Mouse (Mus musculus) left cerebral cortex, adult 18-20 months (tissue): ENCODE measurements at regions not wholly inside any gene's neighbourhood (a gene's known extent, or its start where the extent isn't known, plus 50 kb on each side); places are given as distances from the start of the nearest gene placed in this dataset.

Experiments used
- DNase-seq, 2 experiments: peaks; one replicate each; pipeline ENCODE4 v3.0.0; 2021 to 2022; ENCODE audit warnings: low spot score in 2 of 2, mixed read lengths in 1 of 2

- no peak for DNase-seq
Observed at GRCm38 (mm10) chr14:28626951-28627350, 122.4 kb downstream of the Wnt5a start.

GRCm38 (mm10) chr14:28635175-28635574 lies 130.6 kb downstream of the Wnt5a start:
- DNase-seq, result no peak

- DNase-seq, result no peak
Observed at GRCm38 (mm10) chr14:28639056-28639455, 134.5 kb downstream of the Wnt5a start.

DNA sequence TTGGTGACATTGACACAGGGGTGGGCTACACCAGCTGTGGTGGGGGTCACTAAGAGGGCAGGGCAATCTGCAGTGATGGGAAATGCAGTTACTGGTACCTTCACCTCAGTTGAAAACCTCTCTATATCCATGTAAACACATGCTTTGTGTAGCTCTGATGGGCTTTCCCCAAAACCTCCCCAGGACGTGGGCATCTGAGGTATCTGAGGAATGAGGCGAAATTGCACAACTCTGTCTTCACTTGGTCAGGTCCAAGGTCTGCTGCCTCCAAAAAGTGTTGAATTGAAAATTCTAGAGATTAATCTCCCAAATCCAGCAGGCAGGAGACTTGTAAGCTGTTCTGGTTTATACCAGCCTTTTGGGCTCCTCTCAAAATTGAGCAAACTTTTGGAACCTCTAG lies 141.3 kb downstream of the Wnt5a start:
- no peak for DNase-seq

- DNase-seq, result no peak
Observed at GRCm38 (mm10) chr14:28649411-28649810, 144.9 kb downstream of the Wnt5a start.

DNA sequence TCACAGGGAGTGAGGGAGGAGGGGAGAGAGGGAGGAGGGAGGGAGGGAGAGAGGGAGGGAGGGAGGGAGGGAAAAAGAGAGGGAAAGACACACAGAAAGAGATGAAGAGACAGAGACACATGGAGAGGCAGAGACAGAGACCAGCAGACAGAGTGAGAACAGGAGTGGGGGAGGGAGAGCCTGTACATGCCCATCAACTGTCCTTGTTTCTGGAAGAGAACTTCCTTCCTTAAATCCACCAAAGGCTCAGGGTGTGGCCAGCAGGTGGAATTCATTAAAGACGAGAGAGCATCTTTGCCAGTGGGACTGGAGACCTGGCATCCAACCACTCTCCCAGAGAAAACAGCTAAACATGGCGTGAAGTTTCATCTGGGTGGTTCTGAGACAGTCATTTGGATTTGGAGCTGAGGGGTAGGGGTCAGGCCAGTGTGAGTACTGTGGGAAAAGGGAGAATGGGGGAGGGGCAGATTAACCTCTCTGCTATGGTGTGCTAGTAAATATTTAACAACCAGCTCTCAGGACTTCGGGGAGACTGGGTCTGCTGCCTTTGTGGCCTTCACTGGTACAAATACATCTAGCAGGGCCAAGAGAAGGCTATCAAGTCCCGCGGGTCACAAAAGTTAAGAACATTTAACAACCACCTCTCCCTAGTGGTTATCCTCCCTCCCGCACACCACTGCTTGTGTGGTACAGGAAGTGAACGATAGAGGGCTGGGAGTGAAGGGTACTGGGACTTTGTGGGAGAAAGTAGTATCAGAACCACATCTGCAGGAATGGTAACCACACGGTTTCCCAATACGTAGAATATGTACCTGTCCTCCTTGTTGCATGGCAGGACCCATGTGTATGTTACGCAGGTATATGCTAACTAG lies 148.7 kb downstream of the Wnt5a start:
- DNase-seq, result no peak

DNA sequence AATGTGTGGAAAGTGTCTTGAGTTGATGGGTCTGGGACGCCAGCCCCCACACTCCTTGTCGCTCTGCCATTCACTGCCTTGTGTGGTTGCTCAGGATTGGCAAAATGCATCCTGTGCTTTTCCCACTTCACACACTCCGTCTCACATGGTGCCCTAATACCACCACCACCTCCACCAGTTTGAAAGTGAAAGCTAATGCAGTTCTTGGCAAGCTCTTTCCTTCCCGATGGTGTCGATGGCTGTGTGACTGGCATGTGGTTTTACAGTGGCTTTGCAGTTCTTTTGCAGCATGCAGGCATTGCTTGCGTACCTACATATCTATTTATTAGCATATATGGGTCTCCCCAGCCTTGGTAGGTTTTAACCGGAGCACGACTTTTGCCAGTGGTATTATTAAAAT lies 152.7 kb downstream of the Wnt5a start:
- no peak for DNase-seq

DNA sequence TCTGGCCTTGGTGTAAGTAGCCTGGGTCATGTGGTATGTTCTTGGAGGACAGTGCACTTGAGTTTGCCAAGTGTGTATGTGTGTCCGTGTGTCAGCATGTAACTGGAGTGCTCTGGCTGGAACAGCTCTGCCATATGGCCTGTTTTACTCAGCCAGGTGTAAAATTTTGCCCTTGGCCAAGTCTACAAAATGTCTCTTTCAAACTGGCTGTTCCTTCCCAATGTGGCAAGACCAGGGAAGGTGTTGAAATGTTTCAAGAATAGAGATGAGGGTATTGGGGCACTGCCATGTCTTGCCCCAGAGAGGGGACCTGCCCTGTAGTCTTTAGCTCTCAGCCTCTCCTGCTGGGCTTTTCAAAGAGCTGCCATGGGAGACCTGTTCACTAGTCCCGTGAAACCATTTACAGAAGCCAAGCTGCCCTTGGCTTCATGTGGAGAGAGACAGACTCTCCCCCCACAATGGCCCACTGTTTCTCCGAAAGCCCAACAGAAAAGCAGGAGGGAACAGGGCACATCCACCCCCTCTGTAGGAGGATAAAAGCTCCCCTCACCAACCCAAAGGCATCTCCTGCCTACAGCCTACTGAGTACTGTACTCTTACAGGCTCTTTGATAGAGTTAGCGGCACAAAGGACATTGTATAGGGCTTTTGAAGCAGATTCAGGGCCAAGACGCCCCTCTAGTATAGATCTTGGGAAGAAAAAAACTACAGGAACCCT lies 156.5 kb downstream of the Wnt5a start:
- DNase-seq, result no peak

- no peak for DNase-seq
Observed at GRCm38 (mm10) chr14:28663316-28663715, 158.8 kb downstream of the Wnt5a start.

DNA sequence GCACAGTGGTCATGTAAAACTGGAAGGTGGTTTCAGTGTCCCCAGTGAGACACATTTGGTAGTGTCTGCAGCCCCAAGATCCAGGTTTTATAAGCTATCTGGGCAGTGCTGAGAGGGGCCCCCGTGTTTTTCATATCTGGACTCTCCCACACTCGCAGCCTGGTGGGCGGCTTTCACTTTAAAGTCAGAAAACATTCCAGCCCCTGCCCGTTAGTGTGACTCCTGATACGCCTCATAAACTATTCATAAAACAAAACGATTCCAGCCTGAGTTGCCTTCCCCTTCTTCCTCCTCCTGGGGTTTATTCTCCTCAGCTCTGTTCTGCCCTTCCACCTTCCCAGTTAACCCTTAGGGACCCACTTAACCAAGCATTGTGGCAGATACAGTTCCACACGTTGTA lies 159.6 kb downstream of the Wnt5a start:
- no peak for DNase-seq

DNA sequence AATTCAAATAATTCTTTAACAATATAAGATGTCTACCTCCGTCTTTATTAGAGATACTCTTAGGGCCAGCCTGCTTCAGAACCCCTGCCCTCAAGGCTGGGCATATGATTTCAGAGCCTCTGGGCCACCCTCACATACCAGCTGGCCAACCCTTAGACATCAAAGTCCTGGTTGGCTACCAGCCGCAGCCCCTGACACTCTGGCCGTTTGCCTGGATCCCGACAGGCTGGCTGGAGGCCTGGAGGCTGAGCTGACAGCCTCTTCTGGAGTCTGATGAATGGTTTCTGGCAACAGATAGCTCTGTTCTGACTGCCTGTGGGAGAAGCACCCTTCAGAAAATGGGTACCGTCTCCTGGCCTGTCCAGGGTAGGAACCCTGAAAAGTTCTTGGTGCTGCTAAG lies 170.9 kb downstream of the Wnt5a start:
- DNase-seq, result peak in 1 of 2 experiments; percentile 19

- no peak for DNase-seq
Observed at GRCm38 (mm10) chr14:28699780-28700179, 195.2 kb downstream of the Wnt5a start.

- DNase-seq, result no peak
Observed at GRCm38 (mm10) chr14:28704729-28705128, 200.2 kb downstream of the Wnt5a start.

DNA sequence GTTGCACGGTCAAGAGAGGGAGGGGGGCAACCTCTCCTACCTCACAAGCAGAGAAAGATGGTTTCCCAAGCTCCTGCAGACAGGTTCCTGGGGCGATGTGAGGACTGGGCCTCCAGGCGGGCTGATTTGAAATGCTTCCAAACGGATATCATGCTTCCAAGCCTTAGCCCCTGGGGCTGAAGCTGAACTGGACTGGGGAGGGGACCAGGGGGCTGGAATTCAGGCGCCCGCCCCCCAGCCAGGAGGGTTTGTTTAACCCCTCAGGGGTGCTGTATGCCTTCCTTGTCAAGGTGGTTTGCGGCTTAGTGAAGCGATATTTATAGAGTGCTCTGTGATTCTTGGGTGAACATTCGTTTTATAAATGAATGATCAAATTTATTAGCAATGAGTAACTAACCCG lies 210.0 kb downstream of the Wnt5a start:
- DNase-seq, result no peak

DNA sequence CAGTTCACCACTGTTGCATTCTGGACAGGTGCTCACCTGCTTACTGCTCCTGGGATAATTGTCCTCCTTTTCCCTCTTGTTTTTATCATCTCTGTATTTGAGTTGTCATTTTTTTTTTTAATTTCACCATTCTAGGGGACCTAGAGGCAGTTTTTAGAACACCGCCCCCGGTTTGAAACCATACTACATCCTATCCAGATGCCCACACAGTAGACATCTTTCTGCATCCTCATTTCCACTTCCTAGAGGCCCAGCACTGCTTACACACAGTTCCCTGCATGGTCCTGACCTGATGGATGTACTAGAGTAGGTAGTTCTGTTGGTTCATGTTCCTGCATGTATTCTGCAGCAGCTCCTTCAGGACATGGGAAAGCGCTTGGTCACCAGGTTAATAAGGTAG lies 216.0 kb downstream of the Wnt5a start:
- peak in 1 of 2 experiments; percentile 12 for DNase-seq

DNA sequence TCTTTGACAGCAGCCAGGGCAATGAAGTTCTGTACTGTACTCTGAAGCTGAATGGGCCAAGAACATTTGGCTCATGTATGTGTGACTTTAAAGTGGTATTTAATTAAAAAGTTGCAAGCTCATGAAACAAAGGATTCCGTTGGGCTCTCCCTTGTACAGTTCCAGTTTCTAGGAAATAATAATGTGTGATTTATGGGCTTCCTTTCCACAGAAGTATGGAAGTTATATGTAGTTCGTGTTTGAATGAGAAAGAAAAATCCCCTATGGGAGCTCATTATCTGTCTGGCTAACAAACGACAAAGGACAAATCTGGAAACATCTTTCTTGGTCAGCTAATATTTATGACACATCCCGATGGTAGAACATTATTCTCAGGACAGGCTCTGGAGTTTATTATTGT lies 221.1 kb downstream of the Wnt5a start:
- no peak for DNase-seq

GRCm38 (mm10) chr14:28733496-28733895 lies 228.9 kb downstream of the Wnt5a start:
- no peak for DNase-seq

DNA sequence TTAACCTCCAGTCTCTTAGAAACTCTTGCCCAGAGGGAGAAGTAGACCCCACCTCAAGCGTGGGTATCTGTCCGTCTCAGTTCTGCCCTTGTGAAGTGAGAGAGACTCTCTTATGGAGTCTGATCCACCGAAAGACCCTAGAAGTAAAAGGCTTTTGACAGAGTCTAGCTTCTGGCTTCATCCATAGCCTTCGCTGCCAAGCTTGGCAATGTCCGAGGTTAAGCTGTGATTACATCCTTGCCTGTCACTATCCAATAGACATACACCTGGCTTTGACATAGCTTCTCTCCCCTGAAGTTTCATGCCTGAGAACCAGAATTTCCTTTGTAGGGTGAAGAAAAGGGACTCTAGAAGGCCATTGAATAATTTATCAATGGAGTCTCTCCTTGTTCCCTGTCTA lies 230.9 kb downstream of the Wnt5a start:
- no peak for DNase-seq

- DNase-seq, result no peak
Observed at GRCm38 (mm10) chr14:28740076-28740475, 235.5 kb downstream of the Wnt5a start.

GRCm38 (mm10) chr14:28741418-28741817 lies 236.9 kb downstream of the Wnt5a start:
- no peak for DNase-seq

DNA sequence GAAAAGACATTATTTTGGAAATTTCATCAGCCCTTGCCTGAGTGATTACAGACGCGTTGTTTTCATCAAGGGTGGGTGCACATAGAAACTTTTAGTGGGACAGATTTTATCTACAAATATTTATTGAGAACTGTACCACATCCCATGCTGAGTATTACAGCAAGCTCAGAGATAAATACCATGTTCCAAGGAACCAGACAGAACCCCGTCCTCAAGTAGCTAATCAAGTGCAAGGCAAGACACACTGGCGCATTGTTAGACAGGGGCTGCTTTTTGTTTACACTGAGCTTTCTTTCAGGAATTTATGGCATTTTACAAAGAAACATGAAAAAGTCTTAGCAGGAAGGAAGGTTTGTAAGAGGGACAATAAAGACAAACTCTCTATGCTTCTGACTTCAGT lies 239.1 kb downstream of the Wnt5a start:
- DNase-seq, result no peak

GRCm38 (mm10) chr14:28750301-28750700 lies 245.8 kb downstream of the Wnt5a start:
- peak in 1 of 2 experiments; percentile 1 for DNase-seq

- DNase-seq, result no peak
Observed at GRCm38 (mm10) chr14:28765201-28765600, 252.8 kb upstream of the Lrtm1 start.
